Mouse (Mus musculus) heart, embryonic 14.5 days (tissue): ENCODE data around the gene Myrfl. TPM values are rescaled to one million over a fixed set of nuclear protein-coding genes. Genes with fewer than 3 reads are reported as not detected.

Experiments
- ATAC-seq: fragments of 200-750 bp; cut with Nextera tagmentation; 2 replicates; pipeline ENCODE4 v1.8.0; 2017; ENCODE audit warnings: low read depth, moderate TSS enrichment; ENCODE audit not compliant: insufficient number of reproducible peaks, insufficient read depth, low FRiP score
- H3K27ac ChIP-seq, 2 experiments: fragments of 200-500 bp in 1 of 2; fragments of 300-500 bp in 1 of 2; sonication (generic) in 1 of 2; replicated peaks in 1 of 2; 2 replicates each; pipeline ENCODE4 v1.5.1; 2012 to 2014; ENCODE audit warnings: low read depth in 2 of 2, low read length in 2 of 2, control low read depth in 1 of 2, mild to moderate bottlenecking in 1 of 2, mixed read lengths in 1 of 2; ENCODE audit not compliant: control insufficient read depth in 1 of 2, insufficient read depth in 1 of 2
- H3K27me3 ChIP-seq: fragments of 300-500 bp; sonication (generic); 2 replicates; pipeline ENCODE4 v1.6.1; 2014; ENCODE audit warnings: mild to moderate bottlenecking, low read length, control low read depth; ENCODE audit not compliant: control insufficient read depth, insufficient read depth
- H3K36me3 ChIP-seq: fragments of 300-500 bp; sonication (generic); 2 replicates; pipeline ENCODE4 v1.6.1; 2014; ENCODE audit warnings: mild to moderate bottlenecking, control low read depth, low read length, mixed read lengths; ENCODE audit not compliant: control insufficient read depth, insufficient read depth
- H3K4me1 ChIP-seq, 2 experiments: fragments of 200-500 bp in 1 of 2; fragments of 300-500 bp in 1 of 2; sonication (generic) in 1 of 2; 2 replicates each; pipeline ENCODE4 v1.6.1; 2012 to 2014; ENCODE audit warnings: low read length in 2 of 2, control low read depth in 1 of 2, mixed read lengths in 1 of 2; ENCODE audit not compliant: control insufficient read depth in 2 of 2, insufficient read depth in 2 of 2
- H3K4me2 ChIP-seq: fragments of 300-500 bp; sonication (generic); 2 replicates; pipeline ENCODE4 v1.6.1; 2014; ENCODE audit warnings: mild to moderate bottlenecking, low read length
- H3K4me3 ChIP-seq, 2 experiments: fragments of 200-500 bp in 1 of 2; fragments of 300-500 bp in 1 of 2; sonication (generic) in 1 of 2; 2 replicates each; pipeline ENCODE4 v1.5.1; 2012 to 2014; ENCODE audit warnings: low read length in 2 of 2, mild to moderate bottlenecking in 2 of 2, control low read depth in 1 of 2, low read depth in 1 of 2, moderate library complexity in 1 of 2; ENCODE audit not compliant: control insufficient read depth in 1 of 2, insufficient read depth in 1 of 2
- H3K9ac ChIP-seq: fragments of 300-500 bp; sonication (generic); 2 replicates; pipeline ENCODE4 v1.6.1; 2014; ENCODE audit warnings: mild to moderate bottlenecking, low read length
- H3K9me3 ChIP-seq: fragments of 300-500 bp; sonication (generic); 2 replicates; pipeline ENCODE4 v1.6.1; 2016; ENCODE audit warnings: low read length, control low read depth; ENCODE audit not compliant: control insufficient read depth
- WGBS: fragments of 180-500 bp; shearing (Covaris S2); extraction: QIAGEN DNeasy Blood & Tissue Kit; methylation state at CpG from one replicate; pipeline ENCODE4 v1.1.7; 2014; 5-methylcytosine and 5-hydroxymethylcytosine counted together
- polyA plus RNA-seq: library from polyadenylated mRNA; unstranded; fragments of >200 nt; fragmentation: Nextera tagmentation; extraction: Ambion mirVana; gene quantifications from 2 replicates; pipeline ENCODE4 v1.2.1, GENCODE M21; 2014

Gene Myrfl
- polyA plus RNA-seq, 1 experiment from 2014 or later = 0.26 TPM

- no peak for ATAC-seq
- WGBS = 73% methylated on average over 15 of the region's 15 CpGs
- Histone ChIP-seq H3K9me3 (no peaks in the 10 kb centered on the region), H3K9ac (no peak overlapping the region), H3K4me1 (peaks cover 2 to 3% of the 10 kb centered on the region in 2 experiments; a peak in 1 of 4 replicates), H3K27me3 (no peaks in the 10 kb centered on the region), H3K4me3 (no peak overlapping the region), H3K36me3 (peaks cover 72% of the 10 kb centered on the region), H3K27ac (no peak overlapping the region), H3K4me2 (no peak overlapping the region)
These were observed 34.9 kb upstream of the Myrfl start for GRCm38 (mm10) chr10:116931497-116932179.

GRCm38 (mm10) chr10:116930936-116931335 lies 34.2 kb upstream of the Myrfl start:
- H3K27ac ChIP-seq = no peak overlapping the region
- H3K4me3 ChIP-seq = no peak overlapping the region
- WGBS = 46% methylated on average over 6 of the region's 7 CpGs
- H3K36me3 ChIP-seq = peaks cover 71% of the 10 kb centered on the region
- H3K9me3 ChIP-seq = no peaks in the 10 kb centered on the region
- H3K4me1 ChIP-seq = peaks cover 2 to 3% of the 10 kb centered on the region in 2 experiments; a peak in 1 of 4 replicates
- no peak overlapping the region for H3K4me2 ChIP-seq
- H3K27me3 ChIP-seq = no peaks in the 10 kb centered on the region
- ATAC-seq = no peak
- no peak overlapping the region for H3K9ac ChIP-seq

GRCm38 (mm10) chr10:116930506-116930905 lies 33.8 kb upstream of the Myrfl start:
- H3K9me3 ChIP-seq = no peaks in the 10 kb centered on the region
- H3K4me1 ChIP-seq = peaks cover 2 to 3% of the 10 kb centered on the region in 2 experiments; a peak in 1 of 4 replicates
- WGBS = 54% methylated on average over 7 of the region's 7 CpGs
- H3K4me3 ChIP-seq = no peak overlapping the region
- H3K27me3 ChIP-seq = no peaks in the 10 kb centered on the region
- no peak overlapping the region for H3K27ac ChIP-seq
- H3K4me2 ChIP-seq = no peak overlapping the region
- no peak overlapping the region for H3K9ac ChIP-seq
- peaks cover 71% of the 10 kb centered on the region for H3K36me3 ChIP-seq
- no peak for ATAC-seq

GRCm38 (mm10) chr10:116928826-116929225 lies 32.1 kb upstream of the Myrfl start:
- no peaks in the 10 kb centered on the region for H3K27me3 ChIP-seq
- H3K9me3 ChIP-seq = no peaks in the 10 kb centered on the region
- H3K4me3 ChIP-seq = no peak overlapping the region
- H3K4me2 ChIP-seq = no peak overlapping the region
- H3K4me1 ChIP-seq = peaks cover 2 to 3% of the 10 kb centered on the region in 2 experiments; a peak in 1 of 4 replicates
- no peak for ATAC-seq
- no peak overlapping the region for H3K9ac ChIP-seq
- 62% methylated on average over 3 of the region's 3 CpGs for WGBS
- H3K27ac ChIP-seq = no peak overlapping the region
- H3K36me3 ChIP-seq = peaks cover 73% of the 10 kb centered on the region

- WGBS = 91% methylated on average over 11 of the region's 11 CpGs
These were observed 29.9 kb upstream of the Myrfl start for GRCm38 (mm10) chr10:116926428-116927113.

GRCm38 (mm10) chr10:116923651-116924495 lies 27.2 kb upstream of the Myrfl start:
- Histone ChIP-seq H3K4me1 (no peaks in the 10 kb centered on the region), H3K36me3 (peaks cover 86% of the 10 kb centered on the region), H3K27ac (no peak overlapping the region), H3K9ac (no peak overlapping the region), H3K4me3 (no peak overlapping the region), H3K4me2 (no peak overlapping the region), H3K9me3 (no peaks in the 10 kb centered on the region), H3K27me3 (no peaks in the 10 kb centered on the region)
- no peak for ATAC-seq
- WGBS = 90% methylated on average over 19 of the region's 19 CpGs

More at GRCm38 (mm10) chr10:116926428-116927113, 29.9 kb upstream of the Myrfl start:
- Histone ChIP-seq H3K4me1 (peaks cover under 1 to 3% of the 10 kb centered on the region in 2 experiments; a peak in 1 of 4 replicates), H3K9me3 (no peaks in the 10 kb centered on the region), H3K27ac (no peak overlapping the region), H3K36me3 (peaks cover 79% of the 10 kb centered on the region), H3K9ac (no peak overlapping the region), H3K4me2 (no peak overlapping the region), H3K4me3 (no peak overlapping the region), H3K27me3 (no peaks in the 10 kb centered on the region)
- ATAC-seq = no peak

GRCm38 (mm10) chr10:116922161-116922560 lies 25.4 kb upstream of the Myrfl start:
- no peak overlapping the region for H3K27ac ChIP-seq
- peaks cover 89% of the 10 kb centered on the region for H3K36me3 ChIP-seq
- WGBS = 89% methylated on average over 15 of the region's 15 CpGs
- no peak overlapping the region for H3K4me3 ChIP-seq
- ATAC-seq = no peak
- H3K4me2 ChIP-seq = no peak overlapping the region
- no peak overlapping the region for H3K9ac ChIP-seq
- no peaks in the 10 kb centered on the region for H3K4me1 ChIP-seq
- H3K9me3 ChIP-seq = no peaks in the 10 kb centered on the region
- H3K27me3 ChIP-seq = no peaks in the 10 kb centered on the region
